Mouse (Mus musculus): ENCODE measurements around the gene Prr27.

GRCm38 (mm10) chr5:87782731-87783130 lies 42.8 kb upstream of the Prr27 start:
- TF ChIP-seq POLR2A (IDR thresholded peaks at IDR 0.05; ENCODE audit: borderline replicate concordance, extremely low read depth, insufficient read depth, insufficient read length, poor library complexity, severe bottlenecking): no peak
- TF ChIP-seq CTCF (IDR thresholded peaks at IDR 0.05; ENCODE audit: borderline replicate concordance, extremely low read depth, insufficient read depth, insufficient read length): no peak

Data from brain, embryonic 14.5 days (tissue).